Mouse (Mus musculus): Measurements from ENCODE around the gene Fzd5. TPM values are rescaled to one million over a fixed set of nuclear protein-coding genes. Genes with fewer than 3 reads are reported as not detected.

Gene Fzd5
- polyA plus RNA-seq, 1 experiment, result 0.98 TPM

DNA sequence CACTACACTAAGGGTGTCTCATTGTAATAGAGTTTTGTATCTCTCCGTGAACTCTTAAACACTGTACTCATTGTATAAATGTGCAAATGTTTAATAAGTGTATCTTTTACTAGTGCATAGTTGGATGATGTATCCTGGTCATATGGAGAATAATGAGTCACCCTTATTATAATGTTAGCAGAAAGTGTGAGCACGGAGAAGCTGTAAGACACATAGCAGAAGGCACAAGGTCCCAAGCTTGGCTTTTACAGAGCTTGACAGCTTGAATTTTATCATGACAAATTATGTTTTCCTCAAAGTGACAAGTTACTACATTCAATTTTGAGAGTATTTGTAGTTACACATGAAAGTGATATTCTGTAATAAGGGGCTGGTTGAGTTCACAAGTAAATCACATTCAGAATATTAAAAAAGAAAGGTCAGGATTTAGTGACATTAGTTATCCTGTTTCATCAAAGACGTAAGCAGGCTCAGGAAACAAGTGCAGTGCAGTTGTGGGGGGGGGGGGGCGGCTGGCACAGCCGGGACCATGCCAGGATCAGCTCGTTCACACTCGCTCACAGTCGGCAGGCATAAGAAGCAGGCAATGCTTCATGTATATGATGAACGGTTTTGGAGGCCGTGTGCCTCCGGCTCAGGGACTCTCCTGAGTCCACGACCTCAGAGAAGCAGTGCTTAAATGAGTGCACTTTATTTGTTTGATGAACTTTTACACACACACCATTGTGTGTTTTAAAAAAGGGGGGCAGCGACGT lies 25.4 kb downstream of the Fzd5 start:
- H3K27ac ChIP-seq (ENCODE audit: insufficient read depth, low read length), result no peak overlapping the region
- 78% methylated on average over 14 of the region's 14 CpGs for WGBS
- no peaks in the 10 kb centered on the region for H3K27me3 ChIP-seq (ENCODE audit: control insufficient read depth, insufficient read depth, low read length)
- H3K4me1 ChIP-seq (ENCODE audit: control insufficient read depth, insufficient read depth, low read length), result no peaks in the 10 kb centered on the region
- TF ChIP-seq POLR2A (IDR thresholded peaks at IDR 0.05; ENCODE audit: borderline replicate concordance, insufficient read depth, low read length) (no peak), CTCF (IDR thresholded peaks at IDR 0.05; ENCODE audit: borderline replicate concordance, insufficient read depth, low read depth, low read length) (no peak)
- no peak overlapping the region for H3K4me3 ChIP-seq (replicated peaks; ENCODE audit: insufficient read depth, low read depth, low read length)
- no peak for DNase-seq

DNA sequence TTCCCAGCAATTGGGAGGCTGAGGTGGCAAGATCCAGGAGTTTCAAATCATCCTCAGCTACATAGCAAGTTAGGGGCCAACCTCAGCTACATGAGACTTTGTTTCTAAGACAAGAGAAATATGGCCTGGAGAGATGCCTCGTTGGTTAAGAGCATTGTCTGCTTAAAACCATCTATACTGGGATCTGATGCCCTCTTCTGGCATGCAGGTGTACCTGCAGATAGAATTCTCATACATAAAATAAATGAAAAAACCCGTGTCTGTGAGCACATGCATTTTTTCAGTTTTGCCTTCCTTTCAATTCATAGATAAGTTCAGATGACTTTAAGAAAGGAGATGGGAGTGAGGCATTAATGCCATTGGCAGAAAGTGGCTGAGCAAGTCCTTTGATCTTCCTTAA lies 27.7 kb downstream of the Fzd5 start:
- no peaks in the 10 kb centered on the region for H3K4me1 ChIP-seq (ENCODE audit: control insufficient read depth, insufficient read depth, low read length)
- no peak overlapping the region for H3K27ac ChIP-seq (ENCODE audit: insufficient read depth, low read length)
- TF ChIP-seq POLR2A (IDR thresholded peaks at IDR 0.05; ENCODE audit: borderline replicate concordance, insufficient read depth, low read length), result no peak
- no peak for TF ChIP-seq CTCF (IDR thresholded peaks at IDR 0.05; ENCODE audit: borderline replicate concordance, insufficient read depth, low read depth, low read length)
- 15% methylated on average over 2 of the region's 2 CpGs for WGBS
- DNase-seq, result peak in 1 of 2 experiments; percentile 14
- H3K4me3 ChIP-seq (replicated peaks; ENCODE audit: insufficient read depth, low read depth, low read length), result no peak overlapping the region
- H3K27me3 ChIP-seq (ENCODE audit: control insufficient read depth, insufficient read depth, low read length), result no peaks in the 10 kb centered on the region

DNA sequence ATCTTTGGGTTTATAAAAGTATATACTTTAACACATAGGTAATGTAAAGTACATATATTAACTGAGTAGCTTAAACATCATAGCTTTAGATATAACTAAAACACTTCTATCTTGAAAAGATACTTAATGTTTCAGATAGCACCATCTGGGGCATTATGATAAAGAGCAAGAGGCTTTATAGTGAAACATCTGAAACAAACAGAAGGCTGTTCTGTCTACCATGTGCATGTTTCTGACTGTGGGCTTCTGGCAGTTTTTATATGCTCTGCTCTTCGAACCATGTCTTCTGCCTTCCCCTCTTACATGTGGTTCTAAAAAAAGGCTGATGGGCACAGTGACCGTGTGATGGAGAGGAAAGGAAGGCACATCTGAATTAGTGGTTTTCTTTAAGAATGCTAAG lies 30.9 kb downstream of the Fzd5 start:
- Histone ChIP-seq H3K27ac (ENCODE audit: insufficient read depth, low read length) (no peak overlapping the region), H3K27me3 (ENCODE audit: control insufficient read depth, insufficient read depth, low read length) (no peaks in the 10 kb centered on the region), H3K4me1 (ENCODE audit: control insufficient read depth, insufficient read depth, low read length) (no peaks in the 10 kb centered on the region), H3K4me3 (replicated peaks; ENCODE audit: insufficient read depth, low read depth, low read length) (no peak overlapping the region)
- no peak for DNase-seq
- no peak for TF ChIP-seq CTCF (IDR thresholded peaks at IDR 0.05; ENCODE audit: borderline replicate concordance, insufficient read depth, low read depth, low read length)
- no peak for TF ChIP-seq POLR2A (IDR thresholded peaks at IDR 0.05; ENCODE audit: borderline replicate concordance, insufficient read depth, low read length)
- 92% methylated on average over 2 of the region's 2 CpGs for WGBS

DNA sequence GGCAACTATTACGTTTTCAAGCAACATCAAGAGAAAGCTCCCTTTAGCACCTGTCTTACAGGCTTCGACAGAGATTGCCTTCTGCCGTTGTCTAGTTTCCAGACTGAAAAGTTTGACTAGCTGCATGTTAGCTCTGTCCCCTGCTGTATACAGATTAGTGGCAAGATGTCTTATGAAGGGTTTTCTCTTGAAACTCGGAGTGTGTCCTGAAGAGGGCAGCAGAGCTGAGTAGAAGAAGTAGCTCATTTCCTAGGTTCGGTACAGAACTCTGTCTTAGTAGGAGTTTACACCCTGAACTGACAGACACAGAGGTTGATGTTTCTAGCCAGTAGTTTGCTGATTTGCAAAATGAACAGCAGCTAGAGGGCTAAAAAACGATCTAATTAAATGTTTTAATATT lies 32.3 kb downstream of the Fzd5 start:
- no peak; the same call in 1 of the 2 replicates for TF ChIP-seq CTCF (IDR thresholded peaks at IDR 0.05; ENCODE audit: borderline replicate concordance, insufficient read depth, low read depth, low read length)
- TF ChIP-seq POLR2A (IDR thresholded peaks at IDR 0.05; ENCODE audit: borderline replicate concordance, insufficient read depth, low read length), result no peak
- no peak overlapping the region for H3K27ac ChIP-seq (ENCODE audit: insufficient read depth, low read length)
- no peak overlapping the region for H3K4me3 ChIP-seq (replicated peaks; ENCODE audit: insufficient read depth, low read depth, low read length)
- no peaks in the 10 kb centered on the region for H3K27me3 ChIP-seq (ENCODE audit: control insufficient read depth, insufficient read depth, low read length)
- 41% methylated on average over 6 of the region's 6 CpGs for WGBS
- no peaks in the 10 kb centered on the region for H3K4me1 ChIP-seq (ENCODE audit: control insufficient read depth, insufficient read depth, low read length)
- DNase-seq, result peak; percentile 50 to 58

DNA sequence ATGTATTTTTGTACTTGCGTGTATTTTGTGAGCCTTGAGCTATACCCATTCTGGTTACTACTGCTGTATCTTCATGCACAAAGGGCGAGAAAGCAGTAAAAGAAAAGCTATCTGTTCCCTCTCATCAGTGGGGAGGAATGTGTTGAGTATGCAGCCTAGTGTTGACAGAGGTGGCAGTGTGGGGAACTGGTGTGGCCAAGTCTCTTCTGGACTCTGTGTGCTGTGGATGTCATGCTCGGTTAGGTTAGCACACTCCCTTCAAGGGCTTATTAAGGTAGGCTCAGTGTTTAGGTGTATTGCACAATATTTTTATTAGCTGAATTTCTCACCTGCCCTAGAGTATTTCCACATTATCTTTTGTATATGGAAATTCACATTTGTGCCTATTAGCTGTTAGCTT lies 35.8 kb downstream of the Fzd5 start:
- WGBS, result 85% methylated on average over 3 of the region's 3 CpGs
- no peaks in the 10 kb centered on the region for H3K27me3 ChIP-seq (ENCODE audit: control insufficient read depth, insufficient read depth, low read length)
- no peaks in the 10 kb centered on the region for H3K4me1 ChIP-seq (ENCODE audit: control insufficient read depth, insufficient read depth, low read length)
- H3K27ac ChIP-seq (ENCODE audit: insufficient read depth, low read length), result no peak overlapping the region
- TF ChIP-seq POLR2A (IDR thresholded peaks at IDR 0.05; ENCODE audit: borderline replicate concordance, insufficient read depth, low read length), result no peak
- TF ChIP-seq CTCF (IDR thresholded peaks at IDR 0.05; ENCODE audit: borderline replicate concordance, insufficient read depth, low read depth, low read length), result no peak
- DNase-seq, result no peak
- no peak overlapping the region for H3K4me3 ChIP-seq (replicated peaks; ENCODE audit: insufficient read depth, low read depth, low read length)

DNA sequence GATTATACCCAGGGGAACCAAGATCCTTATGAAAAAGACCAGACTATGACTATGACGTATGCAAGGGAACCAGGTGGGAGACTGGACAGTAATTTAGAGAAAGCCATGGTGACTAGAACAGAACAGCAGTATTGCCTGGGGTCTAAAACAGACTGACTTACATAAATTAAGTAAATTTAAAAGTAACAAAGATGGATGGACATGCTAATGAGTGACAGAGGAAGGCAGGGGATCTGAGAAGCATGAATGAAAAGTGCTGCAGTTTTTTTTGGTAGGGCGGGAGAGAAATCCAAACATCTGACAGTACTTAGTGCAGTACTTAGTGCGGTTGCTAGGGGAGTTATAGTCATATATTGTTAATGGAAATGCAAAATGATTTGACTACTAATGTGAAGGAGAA lies 42.4 kb downstream of the Fzd5 start:
- TF ChIP-seq CTCF (IDR thresholded peaks at IDR 0.05; ENCODE audit: borderline replicate concordance, insufficient read depth, low read depth, low read length) (no peak), POLR2A (IDR thresholded peaks at IDR 0.05; ENCODE audit: borderline replicate concordance, insufficient read depth, low read length) (no peak)
- DNase-seq, result no peak
- no peak overlapping the region for H3K4me3 ChIP-seq (replicated peaks; ENCODE audit: insufficient read depth, low read depth, low read length)
- WGBS, result 91% methylated on average over 3 of the region's 3 CpGs
- no peak overlapping the region for H3K27ac ChIP-seq (ENCODE audit: insufficient read depth, low read length)
- no peaks in the 10 kb centered on the region for H3K4me1 ChIP-seq (ENCODE audit: control insufficient read depth, insufficient read depth, low read length)
- H3K27me3 ChIP-seq (ENCODE audit: control insufficient read depth, insufficient read depth, low read length), result no peaks in the 10 kb centered on the region

DNA sequence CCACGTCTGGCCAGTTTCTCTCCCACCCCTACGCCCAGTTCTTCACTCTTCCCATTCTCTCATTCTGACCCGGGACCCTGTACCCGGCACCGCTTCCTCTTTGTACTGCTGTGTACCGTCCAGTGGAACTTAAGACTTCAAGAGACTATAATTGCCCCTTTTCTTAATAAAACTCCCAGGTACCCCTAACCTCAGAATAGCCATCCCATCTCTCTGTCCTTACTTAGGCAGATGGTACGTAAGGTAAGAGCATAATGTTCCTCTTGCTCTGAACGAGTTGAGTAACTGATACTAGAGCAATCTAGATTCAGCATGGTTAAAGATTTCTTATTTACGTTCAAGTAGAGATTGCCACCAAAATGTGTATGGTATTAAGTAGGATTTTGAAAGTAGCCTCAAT lies 46.0 kb downstream of the Fzd5 start:
- Histone ChIP-seq H3K4me3 (replicated peaks; ENCODE audit: insufficient read depth, low read depth, low read length) (peak overlapping the region; percentile 74), H3K4me1 (ENCODE audit: control insufficient read depth, insufficient read depth, low read length) (no peaks in the 10 kb centered on the region), H3K27me3 (ENCODE audit: control insufficient read depth, insufficient read depth, low read length) (no peaks in the 10 kb centered on the region), H3K27ac (ENCODE audit: insufficient read depth, low read length) (no peak overlapping the region)
- 3% methylated on average over 9 of the region's 9 CpGs for WGBS
- TF ChIP-seq CTCF (IDR thresholded peaks at IDR 0.05; ENCODE audit: borderline replicate concordance, insufficient read depth, low read depth, low read length), result no peak
- no peak for TF ChIP-seq POLR2A (IDR thresholded peaks at IDR 0.05; ENCODE audit: borderline replicate concordance, insufficient read depth, low read length)
- DNase-seq, result no peak

DNA sequence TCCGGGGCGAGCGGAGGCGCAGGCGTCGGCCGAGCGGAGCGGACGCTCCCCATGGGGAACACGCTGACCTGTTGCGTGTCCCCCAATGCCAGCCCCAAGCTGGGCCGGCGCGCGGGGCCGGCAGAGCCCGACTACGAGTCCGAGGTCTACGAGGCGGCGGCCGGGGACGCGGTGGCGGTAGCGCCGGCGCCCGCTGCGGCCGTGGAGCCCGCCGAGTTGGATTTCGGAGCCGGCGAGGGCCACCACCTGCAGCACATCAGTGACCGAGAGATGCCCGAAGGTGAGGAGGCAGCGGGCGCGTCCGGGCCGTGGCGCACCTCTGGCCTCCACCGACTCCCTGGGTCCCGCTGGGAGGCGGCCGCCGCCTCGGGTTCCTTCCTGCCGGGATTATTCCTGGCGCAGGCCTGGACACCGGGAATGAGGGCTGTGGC lies 46.4 kb downstream of the Fzd5 start:
- under 1% methylated on average over 54 of the region's 55 CpGs for WGBS
- TF ChIP-seq POLR2A (IDR thresholded peaks at IDR 0.05; ENCODE audit: borderline replicate concordance, insufficient read depth, low read length) (no peak), CTCF (IDR thresholded peaks at IDR 0.05; ENCODE audit: borderline replicate concordance, insufficient read depth, low read depth, low read length) (no peak)
- H3K4me3 ChIP-seq (replicated peaks; ENCODE audit: insufficient read depth, low read depth, low read length), result peak overlapping the region; percentile 74
- 0 out of 2 replicates have a peak overlapping the region, but pooled peaks have one; percentile 25 for H3K27ac ChIP-seq (ENCODE audit: insufficient read depth, low read length)
- H3K27me3 ChIP-seq (ENCODE audit: control insufficient read depth, insufficient read depth, low read length), result no peaks in the 10 kb centered on the region
- DNase-seq, result peak in 1 of 2 experiments; percentile 70
- no peaks in the 10 kb centered on the region for H3K4me1 ChIP-seq (ENCODE audit: control insufficient read depth, insufficient read depth, low read length)

All from cerebellum, adult 2 months (tissue).